Mouse (Mus musculus) cortical plate, adult 2 months (tissue): ENCODE data around the gene Kcnma1. TPM values are rescaled to one million over a fixed set of nuclear protein-coding genes. Genes with fewer than 3 reads are reported as not detected.

Source experiments
- H3K27ac ChIP-seq: fragments of 200-500 bp; 2 replicates; pipeline ENCODE4 v1.5.1; 2012; ENCODE audit warnings: low read length, control low read depth, inconsistent platforms; ENCODE audit not compliant: insufficient read depth
- H3K4me1 ChIP-seq: fragments of 200-500 bp; 2 replicates; pipeline ENCODE4 v1.6.1; 2011; ENCODE audit warnings: low read length; ENCODE audit not compliant: control insufficient read depth, insufficient read depth
- H3K4me3 ChIP-seq: fragments of 200-500 bp; 2 replicates; pipeline ENCODE4 v1.5.1; 2011; ENCODE audit warnings: mild to moderate bottlenecking, low read length, control low read depth; ENCODE audit not compliant: insufficient read depth
- CTCF ChIP-seq: fragments of 200-500 bp; IDR thresholded peaks from 2 replicates; pipeline ENCODE4 v1.5.1; 2011; ENCODE audit warnings: mild to moderate bottlenecking, control low read depth, low read length; ENCODE audit not compliant: insufficient read depth; ENCODE audit errors: extremely low read depth
- POLR2A ChIP-seq: fragments of 200-500 bp; IDR thresholded peaks from 2 replicates; pipeline ENCODE4 v1.6.1; 2011; ENCODE audit warnings: mild to moderate bottlenecking, low read length, control low read depth; ENCODE audit not compliant: insufficient read depth; ENCODE audit errors: extremely low read depth
- polyA plus RNA-seq: library from polyadenylated mRNA; depleted of rRNA; stranded (reverse); fragments of >200 nt; gene quantifications from 2 replicates; pipeline ENCODE4 v1.2.3, GENCODE M21; 2012

Gene Kcnma1
- polyA plus RNA-seq, 1 experiment, result 57.9 TPM

GRCm38 (mm10) chr14:23931671-23932071 is 82.6 kb downstream of the Kcnma1 start:
- H3K4me3 ChIP-seq, result no peak overlapping the region
- TF ChIP-seq CTCF, result no peak
- TF ChIP-seq POLR2A, result no peak

GRCm38 (mm10) chr14:23929168-23929567 is 85.1 kb downstream of the Kcnma1 start:
- Histone ChIP-seq H3K4me1 (peaks cover 7% of the 10 kb centered on the region), H3K27ac (0 out of 2 replicates have a peak overlapping the region, but pooled peaks have one; percentile 58), H3K4me3 (no peak overlapping the region)
- TF ChIP-seq CTCF (no peak), POLR2A (no peak)

More at GRCm38 (mm10) chr14:23931671-23932071, 82.6 kb downstream of the Kcnma1 start:
- Histone ChIP-seq H3K4me1 (peaks cover 12% of the 10 kb centered on the region), H3K27ac (no peak overlapping the region)

- Histone ChIP-seq H3K4me3 (no peak overlapping the region), H3K4me1 (peaks cover 6% of the 10 kb centered on the region; the same call in 1 of the 2 replicates), H3K27ac (peak overlapping the region; percentile 28; the same call in 1 of the 2 replicates)
- TF ChIP-seq CTCF (no peak), POLR2A (no peak)
These were observed 90.9 kb downstream of the Kcnma1 start for GRCm38 (mm10) chr14:23923356-23923755.

GRCm38 (mm10) chr14:23922755-23923154 is 91.5 kb downstream of the Kcnma1 start:
- no peak for TF ChIP-seq CTCF
- TF ChIP-seq POLR2A, result no peak
- H3K4me1 ChIP-seq, result peaks cover 6% of the 10 kb centered on the region; the same call in 1 of the 2 replicates
- 0 out of 2 replicates have a peak overlapping the region, but pooled peaks have one; percentile 28 for H3K27ac ChIP-seq
- no peak overlapping the region for H3K4me3 ChIP-seq

- Histone ChIP-seq H3K4me3 (no peak overlapping the region), H3K4me1 (peaks cover 12% of the 10 kb centered on the region), H3K27ac (peak overlapping the region; percentile 16; the same call in 1 of the 2 replicates)
- no peak for TF ChIP-seq POLR2A
- no peak for TF ChIP-seq CTCF
These were observed 103.1 kb downstream of the Kcnma1 start for GRCm38 (mm10) chr14:23911108-23911629.

GRCm38 (mm10) chr14:23908564-23908963 is 105.7 kb downstream of the Kcnma1 start:
- peaks cover 18% of the 10 kb centered on the region for H3K4me1 ChIP-seq
- H3K4me3 ChIP-seq, result no peak overlapping the region
- TF ChIP-seq POLR2A (no peak), CTCF (no peak)
- H3K27ac ChIP-seq, result no peak overlapping the region

GRCm38 (mm10) chr14:23902636-23903279 is 111.5 kb downstream of the Kcnma1 start:
- no peak overlapping the region for H3K27ac ChIP-seq

GRCm38 (mm10) chr14:23899462-23899861 is 114.8 kb downstream of the Kcnma1 start:
- TF ChIP-seq CTCF, result no peak
- TF ChIP-seq POLR2A, result no peak
- Histone ChIP-seq H3K27ac (peak overlapping the region; percentile 4; the same call in 1 of the 2 replicates), H3K4me3 (no peak overlapping the region), H3K4me1 (peaks cover 21% of the 10 kb centered on the region)

More at GRCm38 (mm10) chr14:23902636-23903279, 111.5 kb downstream of the Kcnma1 start:
- Histone ChIP-seq H3K4me3 (no peak overlapping the region), H3K4me1 (peaks cover 22% of the 10 kb centered on the region)
- TF ChIP-seq CTCF (no peak), POLR2A (no peak)

GRCm38 (mm10) chr14:23897815-23898214 is 116.5 kb downstream of the Kcnma1 start:
- Histone ChIP-seq H3K4me3 (no peak overlapping the region), H3K4me1 (peaks cover 21% of the 10 kb centered on the region), H3K27ac (peak overlapping the region; percentile 51)
- TF ChIP-seq CTCF, result no peak
- no peak for TF ChIP-seq POLR2A

- TF ChIP-seq POLR2A, result no peak
- TF ChIP-seq CTCF, result no peak
- no peak overlapping the region for H3K4me3 ChIP-seq
- H3K4me1 ChIP-seq, result peaks cover 23% of the 10 kb centered on the region
- no peak overlapping the region for H3K27ac ChIP-seq
These were observed 118.3 kb downstream of the Kcnma1 start for GRCm38 (mm10) chr14:23896036-23896435.
